12 mouse cellular contexts compared by ENCODE assay signal in genomic region chr1:92177196-92177595, GRCm38 (mm10). TPM values are rescaled to one million over a fixed set of nuclear protein-coding genes. Genes with fewer than 3 reads are reported as not detected.
DNase-seq lines count a peak whose midpoint lies in the region; ATAC-seq lines count a peak whose summit lies in the region.
"Had no signal": no experiment of that assay in that cellular context is flagged by ENCODE, and none has a peak within 500 bp of the region (broad histone marks: within the 10 kb centered on the region; RNA-seq: fewer than 3 reads in every experiment).

No protein-coding gene starts in this region.

- no peak for ATAC-seq in forebrain, embryonic 11.5 days (replicated peaks; ENCODE audit: low FRiP score)
- ATAC-seq in heart, embryonic 16.5 days (replicated peaks; ENCODE audit: extremely low read depth, insufficient read depth, low FRiP score) = no peak
- no peak for ATAC-seq in midbrain, embryonic 12.5 days (ENCODE audit: low FRiP score, low read depth)
- ATAC-seq: intestine, postnatal 0 days had no signal

- H3K9ac ChIP-seq in forebrain, embryonic 11.5 days (ENCODE audit: low read length) = no peak overlapping the region
- no peak overlapping the region for H3K9ac ChIP-seq in heart, embryonic 16.5 days (ENCODE audit: low read length)
- H3K9ac ChIP-seq in midbrain, embryonic 12.5 days (replicated peaks) = peak overlapping the region; percentile 96; the same call in 1 of the 2 replicates
- H3K9ac ChIP-seq: embryonic facial prominence, embryonic 15.5 days; liver, embryonic 13.5 days had no signal

- H3K27ac ChIP-seq in forebrain, embryonic 10.5 days = peak overlapping the region; percentile 97
- H3K27ac ChIP-seq in forebrain, embryonic 11.5 days (ENCODE audit: low read depth, low read length) = no peak overlapping the region
- no peak overlapping the region; the same call in 1 of the 2 replicates for H3K27ac ChIP-seq in heart, embryonic 16.5 days (ENCODE audit: low read length)
- peak overlapping the region; percentile 56; the same call in 1 of the 2 replicates for H3K27ac ChIP-seq in midbrain, embryonic 12.5 days (replicated peaks)
- H3K27ac ChIP-seq: embryonic facial prominence, embryonic 15.5 days; liver, embryonic 13.5 days had no signal

- no peaks in the 10 kb centered on the region for H3K27me3 ChIP-seq in forebrain, embryonic 10.5 days (ENCODE audit: poor library complexity, severe bottlenecking)
- no peaks in the 10 kb centered on the region for H3K27me3 ChIP-seq in forebrain, embryonic 11.5 days (ENCODE audit: control insufficient read depth, insufficient read depth, low read length)
- no peaks in the 10 kb centered on the region for H3K27me3 ChIP-seq in heart, embryonic 16.5 days (ENCODE audit: control insufficient read depth, insufficient read depth, low read length)
- no peaks in the 10 kb centered on the region for H3K27me3 ChIP-seq in midbrain, embryonic 12.5 days
- H3K27me3 ChIP-seq: embryonic facial prominence, embryonic 15.5 days; liver, embryonic 13.5 days had no signal

- H3K9me3 ChIP-seq in forebrain, embryonic 10.5 days = no peaks in the 10 kb centered on the region
- no peaks in the 10 kb centered on the region for H3K9me3 ChIP-seq in forebrain, embryonic 11.5 days (ENCODE audit: control insufficient read depth, low read length)
- H3K9me3 ChIP-seq in heart, embryonic 16.5 days (replicated peaks; ENCODE audit: control insufficient read depth, low read length) = no peaks in the 10 kb centered on the region
- no peaks in the 10 kb centered on the region for H3K9me3 ChIP-seq in midbrain, embryonic 12.5 days
- H3K9me3 ChIP-seq: embryonic facial prominence, embryonic 15.5 days; liver, embryonic 13.5 days had no signal

- no peaks in the 10 kb centered on the region; the same call in 1 of the 2 replicates for H3K36me3 ChIP-seq in forebrain, embryonic 10.5 days (replicated peaks)
- no peaks in the 10 kb centered on the region for H3K36me3 ChIP-seq in forebrain, embryonic 11.5 days (ENCODE audit: control insufficient read depth, insufficient read depth, low read length)
- no peaks in the 10 kb centered on the region for H3K36me3 ChIP-seq in heart, embryonic 16.5 days (ENCODE audit: control insufficient read depth, insufficient read depth)
- no peaks in the 10 kb centered on the region for H3K36me3 ChIP-seq in midbrain, embryonic 12.5 days
- H3K36me3 ChIP-seq: embryonic facial prominence, embryonic 15.5 days; liver, embryonic 13.5 days had no signal

- DNase-seq in forebrain, embryonic 10.5 days (ENCODE audit: extremely low spot score, low spot score) = no peak
- no peak for DNase-seq in forebrain, embryonic 11.5 days (ENCODE audit: low spot score)
- DNase-seq in embryo, embryonic 10.5 days (ENCODE audit: low spot score) = peak; percentile 24
- no peak for DNase-seq in left cerebral cortex, adult 18-20 months (ENCODE audit: low spot score in 2 of 2)
- no peak for DNase-seq in kidney, adult 18-20 months
- no peak for DNase-seq in left cerebral cortex, postnatal 36 days (ENCODE audit: low spot score in 2 of 2)
- DNase-seq: layer of hippocampus, adult 9-11 months; liver, embryonic 13.5 days had no signal

- no peak overlapping the region for H3K4me2 ChIP-seq in forebrain, embryonic 11.5 days (ENCODE audit: low read depth, low read length, severe bottlenecking)
- peak overlapping the region; percentile 15 for H3K4me2 ChIP-seq in heart, embryonic 16.5 days (ENCODE audit: low read depth, low read length)
- H3K4me2 ChIP-seq in midbrain, embryonic 12.5 days (replicated peaks) = peak overlapping the region; percentile 75
- H3K4me2 ChIP-seq: embryonic facial prominence, embryonic 15.5 days; liver, embryonic 13.5 days had no signal

- peak overlapping the region; percentile 83; the same call in 1 of the 2 replicates for H3K4me3 ChIP-seq in forebrain, embryonic 10.5 days
- no peak overlapping the region for H3K4me3 ChIP-seq in forebrain, embryonic 11.5 days (ENCODE audit: low read depth, low read length)
- no peak overlapping the region for H3K4me3 ChIP-seq in heart, embryonic 16.5 days (ENCODE audit: low read length)
- 0 out of 2 replicates have a peak overlapping the region, but pooled peaks have one; percentile 87 for H3K4me3 ChIP-seq in midbrain, embryonic 12.5 days
- H3K4me3 ChIP-seq: embryonic facial prominence, embryonic 15.5 days; liver, embryonic 13.5 days had no signal

- peaks cover 63% of the 10 kb centered on the region for H3K4me1 ChIP-seq in forebrain, embryonic 10.5 days
- peaks cover 10% of the 10 kb centered on the region for H3K4me1 ChIP-seq in forebrain, embryonic 11.5 days (replicated peaks; ENCODE audit: control insufficient read depth, insufficient read depth, low read length)
- peaks cover 40% of the 10 kb centered on the region for H3K4me1 ChIP-seq in heart, embryonic 16.5 days (ENCODE audit: control insufficient read depth, insufficient read depth, low read length)
- H3K4me1 ChIP-seq in midbrain, embryonic 12.5 days = peaks cover 49% of the 10 kb centered on the region

- intact Hi-C loops in left cerebral cortex, postnatal 36 days (cut with DNase I) = loop anchor here (2.0 to 10.0 kb wide), 3 partner anchors 40 to 268 kb away; no protein-coding TSS in a partner anchor

- WGBS in forebrain, embryonic 10.5 days = 58% methylated on average over 3 of the region's 3 CpGs
- 58% methylated on average over 3 of the region's 3 CpGs for WGBS in forebrain, embryonic 11.5 days
- WGBS in heart, embryonic 16.5 days = 58% methylated on average over 3 of the region's 3 CpGs
- WGBS in midbrain, embryonic 12.5 days = 43% methylated on average over 3 of the region's 3 CpGs

RNA-seq across cellular contexts. Expression of gene Hdac4, which starts 18.3 kb away (rescaled TPM):
- polyA plus RNA-seq in forebrain, embryonic 10.5 days (2016; fragmentation: Nextera tagmentation; extraction: Ambion mirVana) = 19.4 and 20.6 TPM in 2 replicates
- 29.6 and 31.9 TPM in 2 replicates for polyA plus RNA-seq in forebrain, embryonic 11.5 days (2014; fragmentation: Nextera tagmentation; extraction: Ambion mirVana)
- polyA plus RNA-seq in heart, embryonic 16.5 days (2015; fragmentation: Nextera tagmentation; extraction: Ambion mirVana) = 13.1 and 18.1 TPM in 2 replicates
- polyA plus RNA-seq in midbrain, embryonic 12.5 days (2016; fragmentation: Nextera tagmentation; extraction: Ambion mirVana) = 25.2 and 26.9 TPM in 2 replicates
- 100 to 1,000 TPM; 108 to 111 TPM for total RNA-seq in left cerebral cortex, adult 18-20 months (2021)
- total RNA-seq in left cerebral cortex, postnatal 36 days (2021) = 100 to 1,000 TPM; 105 to 125 TPM

Comparison
In these comparisons a context has a peak if more than half of its experiments do, and no peak if none do; other contexts are left out.
1. H3K27ac ChIP-seq: peak in forebrain, embryonic 10.5 days (single experiment) and midbrain, embryonic 12.5 days (single experiment); none in forebrain, embryonic 11.5 days (single experiment) and heart, embryonic 16.5 days (single experiment).
2. H3K4me3 ChIP-seq: peak in forebrain, embryonic 10.5 days (single experiment) and midbrain, embryonic 12.5 days (single experiment); none in forebrain, embryonic 11.5 days (single experiment) and heart, embryonic 16.5 days (single experiment).